Comparison of ENCODE assay signal across 11 mouse cellular contexts in genomic region chr1:119305315-119305976, GRCm38 (mm10).
DNase-seq lines count a peak whose midpoint lies in the region; ATAC-seq lines count a peak whose summit lies in the region.
"Had no signal": no experiment of that assay in that cellular context is flagged by ENCODE, and none has a peak within 500 bp of the region (broad histone marks: within the 10 kb centered on the region; RNA-seq: fewer than 3 reads in every experiment).

No protein-coding gene starts in this region.

- H3K27me3 ChIP-seq in lung, embryonic 16.5 days (ENCODE audit: control insufficient read depth, insufficient read depth, low read depth, low read length), result no peaks in the 10 kb centered on the region
- H3K27me3 ChIP-seq in forebrain, embryonic 14.5 days (replicated peaks; ENCODE audit: control insufficient read depth, insufficient read depth, low read length), result no peaks in the 10 kb centered on the region
- H3K27me3 ChIP-seq in liver, embryonic 16.5 days (ENCODE audit: control insufficient read depth, insufficient read depth, low read depth, low read length), result no peaks in the 10 kb centered on the region
- H3K27me3 ChIP-seq in stomach, embryonic 16.5 days (ENCODE audit: control insufficient read depth, insufficient read depth, low read length), result no peaks in the 10 kb centered on the region
- H3K27me3 ChIP-seq: CH12.LX had no signal

- H3K4me2 ChIP-seq in lung, embryonic 16.5 days (ENCODE audit: low read depth, low read length), result no peak overlapping the region
- H3K4me2 ChIP-seq in forebrain, embryonic 14.5 days (ENCODE audit: low read length), result no peak overlapping the region
- 0 out of 2 replicates have a peak overlapping the region, but pooled peaks have one; percentile 9 for H3K4me2 ChIP-seq in liver, embryonic 16.5 days (ENCODE audit: low read depth, low read length)
- no peak overlapping the region for H3K4me2 ChIP-seq in stomach, embryonic 16.5 days (ENCODE audit: low read depth, low read length)

- 0 out of 2 replicates have a peak overlapping the region, but pooled peaks have one; percentile 13 for H3K9ac ChIP-seq in lung, embryonic 16.5 days (ENCODE audit: low read length)
- no peak overlapping the region for H3K9ac ChIP-seq in forebrain, embryonic 14.5 days (ENCODE audit: low read length)
- H3K9ac ChIP-seq in liver, embryonic 16.5 days (ENCODE audit: low read depth, low read length), result no peak overlapping the region
- H3K9ac ChIP-seq in stomach, embryonic 16.5 days (ENCODE audit: low read length), result no peak overlapping the region

- H3K9me3 ChIP-seq in lung, embryonic 16.5 days (ENCODE audit: control insufficient read depth, low read length), result no peaks in the 10 kb centered on the region
- no peaks in the 10 kb centered on the region for H3K9me3 ChIP-seq in forebrain, embryonic 14.5 days (replicated peaks; ENCODE audit: control insufficient read depth, low read length)
- H3K9me3 ChIP-seq in liver, embryonic 16.5 days (replicated peaks; ENCODE audit: control insufficient read depth, low read length), result no peaks in the 10 kb centered on the region
- H3K9me3 ChIP-seq in stomach, embryonic 16.5 days (replicated peaks; ENCODE audit: control insufficient read depth, low read length), result no peaks in the 10 kb centered on the region

- H3K36me3 ChIP-seq in lung, embryonic 16.5 days (ENCODE audit: control insufficient read depth, insufficient read depth, low read length), result no peaks in the 10 kb centered on the region
- H3K36me3 ChIP-seq in forebrain, embryonic 14.5 days (ENCODE audit: control insufficient read depth, insufficient read depth, low read length), result no peaks in the 10 kb centered on the region
- no peaks in the 10 kb centered on the region for H3K36me3 ChIP-seq in liver, embryonic 16.5 days (ENCODE audit: control insufficient read depth, insufficient read depth)
- H3K36me3 ChIP-seq in stomach, embryonic 16.5 days (ENCODE audit: control insufficient read depth, insufficient read depth, low read length), result no peaks in the 10 kb centered on the region

- H3K4me3 ChIP-seq in lung, embryonic 16.5 days (ENCODE audit: low read length), result no peak overlapping the region
- H3K4me3 ChIP-seq in forebrain, embryonic 14.5 days (ENCODE audit: low read depth, low read length), result no peak overlapping the region
- no peak overlapping the region for H3K4me3 ChIP-seq in liver, embryonic 16.5 days (ENCODE audit: low read depth, low read length)
- H3K4me3 ChIP-seq in stomach, embryonic 16.5 days (replicated peaks; ENCODE audit: low read length), result no peak overlapping the region
- H3K4me3 ChIP-seq: gastrocnemius, adult 2 months had no signal

- WGBS in lung, embryonic 16.5 days, result 23% methylated on average over 13 of the region's 13 CpGs
- WGBS in forebrain, embryonic 14.5 days, result 5% methylated on average over 13 of the region's 13 CpGs
- 31% methylated on average over 13 of the region's 13 CpGs for WGBS in liver, embryonic 16.5 days (ENCODE audit: insufficient replicate concordance)
- 21% methylated on average over 13 of the region's 13 CpGs for WGBS in stomach, embryonic 16.5 days

- ATAC-seq in lung, embryonic 16.5 days (ENCODE audit: low read depth), result peak; percentile 76
- peak; percentile 58 for ATAC-seq in forebrain, embryonic 14.5 days
- ATAC-seq in liver, embryonic 16.5 days (ENCODE audit: low read depth), result peak; percentile 77
- peak; percentile 91 for ATAC-seq in stomach, embryonic 16.5 days (ENCODE audit: insufficient read depth, low FRiP score)

- DNase-seq in lung, postnatal 14 days, result no peak
- peak; percentile 44 for DNase-seq in forebrain, embryonic 14.5 days (ENCODE audit: low spot score)
- DNase-seq in thymus, postnatal 0 days (ENCODE audit: low spot score), result no peak
- no peak for DNase-seq in right cerebral cortex, postnatal 4 days
- DNase-seq in urinary bladder, postnatal 14 days (ENCODE audit: low spot score), result no peak
- DNase-seq: gastrocnemius, adult 2 months; right cerebral cortex, postnatal 25 days had no signal

- H3K4me1 ChIP-seq in lung, embryonic 16.5 days (replicated peaks; ENCODE audit: control insufficient read depth, insufficient read depth, low read length), result peaks cover 10% of the 10 kb centered on the region
- H3K4me1 ChIP-seq in forebrain, embryonic 14.5 days (ENCODE audit: control insufficient read depth, insufficient read depth, low read length), result peaks cover 6% of the 10 kb centered on the region; the same call in 1 of the 2 replicates
- H3K4me1 ChIP-seq in liver, embryonic 16.5 days (ENCODE audit: control insufficient read depth, low read depth, low read length), result no peaks in the 10 kb centered on the region
- peaks cover 16% of the 10 kb centered on the region for H3K4me1 ChIP-seq in stomach, embryonic 16.5 days (ENCODE audit: control insufficient read depth, insufficient read depth, low read length)

- H3K27ac ChIP-seq in lung, embryonic 16.5 days (ENCODE audit: low read length), result peak overlapping the region; percentile 59
- H3K27ac ChIP-seq in forebrain, embryonic 14.5 days (ENCODE audit: low read depth, low read length), result no peak overlapping the region
- no peak overlapping the region for H3K27ac ChIP-seq in liver, embryonic 16.5 days (ENCODE audit: low read length)
- H3K27ac ChIP-seq in stomach, embryonic 16.5 days (ENCODE audit: low read length), result peak overlapping the region; percentile 75
- H3K27ac ChIP-seq: gastrocnemius, adult 2 months had no signal

Comparison
In these comparisons a context has a peak if more than half of its experiments do, and no peak if none do; other contexts are left out.
1. H3K27ac ChIP-seq: peak in lung, embryonic 16.5 days (single experiment) and stomach, embryonic 16.5 days (single experiment); none in forebrain, embryonic 14.5 days (single experiment) and liver, embryonic 16.5 days (single experiment).
2. Peak in every context shown above with its lines, with median percentiles within 50 percentile points of each other: ATAC-seq.